Mouse (Mus musculus): ENCODE measurements around the gene Abcc10. TPM values are rescaled to one million over a fixed set of nuclear protein-coding genes. Genes with fewer than 3 reads are reported as not detected.

Gene Abcc10
- polyA plus RNA-seq, 2 experiments, result 0.94 to 1.7 TPM

DNA sequence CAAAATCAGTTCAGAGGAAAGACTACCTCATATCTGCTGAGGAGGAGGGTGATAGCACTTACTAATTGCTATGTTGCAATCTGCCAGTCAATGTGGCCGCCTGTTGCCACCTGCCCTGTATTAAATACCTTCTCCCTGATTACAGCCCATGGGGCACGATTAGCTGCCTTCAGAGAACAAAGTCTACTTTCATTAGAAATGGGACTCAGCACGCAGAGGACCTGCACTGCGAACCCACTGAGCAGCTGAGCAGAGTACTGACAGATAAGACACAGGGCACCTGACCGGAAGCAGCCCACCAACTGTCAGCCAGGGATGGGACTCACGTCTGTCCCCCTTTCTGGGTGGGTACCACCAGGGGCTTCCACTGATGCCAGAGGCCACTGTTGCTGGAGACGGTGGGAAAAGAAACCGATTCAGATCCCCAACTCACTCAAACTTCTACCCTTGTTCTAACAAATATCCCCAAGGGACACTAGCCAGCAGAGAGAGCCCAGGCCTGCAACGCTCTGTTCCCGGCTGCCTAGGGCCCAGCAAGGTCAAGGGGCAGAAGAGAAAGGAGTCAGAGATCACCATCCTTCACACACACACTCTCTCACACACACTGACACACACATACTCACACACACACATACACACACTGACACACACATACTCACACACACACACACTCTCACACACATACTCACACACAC lies 60.0 kb downstream of the Abcc10 start:
- H3K36me3 ChIP-seq (replicated peaks; ENCODE audit: control insufficient read depth, insufficient read depth, low read depth), result peaks cover 8% of the 10 kb centered on the region
- DNase-seq (ENCODE audit: low read depth in 3 of 3, low spot score in 3 of 3) (no peak), ATAC-seq (ENCODE audit: insufficient read depth) (no peak)
- H3K9ac ChIP-seq (replicated peaks), result no peak overlapping the region
- H3K27me3 ChIP-seq (ENCODE audit: control insufficient read depth, insufficient read depth, low read length), result no peaks in the 10 kb centered on the region
- H3K4me3 ChIP-seq (ENCODE audit: insufficient read depth in 1 of 2, low read depth in 2 of 2, low read length in 2 of 2), result no peak overlapping the region
- no peak overlapping the region for H3K27ac ChIP-seq
- TF ChIP-seq CTCF (IDR thresholded peaks at IDR 0.05; ENCODE audit: low read depth) (no peak), EP300 (IDR thresholded peaks at IDR 0.05; ENCODE audit: low read depth) (no peak)
- no peaks in the 10 kb centered on the region for H3K4me1 ChIP-seq (replicated peaks; ENCODE audit: control insufficient read depth in 2 of 2, insufficient read depth in 2 of 2, low read length in 1 of 2)
- H3K4me2 ChIP-seq (ENCODE audit: low read depth), result no peak overlapping the region
- 79% methylated on average over 10 of the region's 10 CpGs for WGBS (ENCODE audit: insufficient replicate concordance)
- H3K9me3 ChIP-seq (ENCODE audit: control insufficient read depth, low read length), result no peaks in the 10 kb centered on the region

- H3K9me3 ChIP-seq (ENCODE audit: control insufficient read depth, low read length), result no peaks in the 10 kb centered on the region
- H3K27me3 ChIP-seq (ENCODE audit: control insufficient read depth, insufficient read depth, low read length), result no peaks in the 10 kb centered on the region
- H3K9ac ChIP-seq (replicated peaks), result no peak overlapping the region
- DNase-seq (ENCODE audit: low read depth in 3 of 3, low spot score in 3 of 3) (no peak), ATAC-seq (ENCODE audit: insufficient read depth) (no peak)
- H3K4me3 ChIP-seq (ENCODE audit: insufficient read depth in 1 of 2, low read depth in 2 of 2, low read length in 2 of 2), result no peak overlapping the region
- no peaks in the 10 kb centered on the region for H3K4me1 ChIP-seq (replicated peaks; ENCODE audit: control insufficient read depth in 2 of 2, insufficient read depth in 2 of 2, low read length in 1 of 2)
- H3K36me3 ChIP-seq (replicated peaks; ENCODE audit: control insufficient read depth, insufficient read depth, low read depth), result peaks cover 8% of the 10 kb centered on the region
- H3K27ac ChIP-seq, result no peak overlapping the region
- no peak for TF ChIP-seq EP300 (IDR thresholded peaks at IDR 0.05; ENCODE audit: low read depth)
- TF ChIP-seq CTCF (IDR thresholded peaks at IDR 0.05; ENCODE audit: low read depth), result no peak
- H3K4me2 ChIP-seq (ENCODE audit: low read depth), result no peak overlapping the region
- whole genome bisulfite sequencing (ENCODE audit: insufficient replicate concordance), result 87% methylated on average over 7 of the region's 7 CpGs
Measured at GRCm38 (mm10) chr17:46267511-46267910, 60.6 kb downstream of the Abcc10 start.

DNA sequence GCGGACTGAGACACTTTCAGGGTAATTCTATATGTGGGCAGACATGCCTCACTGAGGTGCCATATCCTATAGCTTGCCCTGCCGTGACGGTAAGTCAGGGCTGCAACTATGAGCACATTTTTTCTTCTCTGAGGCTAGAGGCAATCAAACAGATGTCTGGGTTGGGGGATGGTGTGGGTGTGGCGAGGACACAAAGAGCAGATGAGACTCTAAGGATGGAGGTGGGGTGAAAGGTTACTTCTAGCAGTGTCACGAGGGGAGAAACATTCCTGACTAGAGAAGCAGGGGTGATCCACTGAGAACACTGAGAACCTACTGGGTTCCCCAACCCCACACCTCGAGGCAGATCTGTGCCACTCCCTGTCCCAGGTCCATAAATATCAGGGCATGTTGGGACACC lies 61.2 kb downstream of the Abcc10 start:
- no peak for DNase-seq (ENCODE audit: low read depth in 3 of 3, low spot score in 3 of 3)
- peaks cover 12% of the 10 kb centered on the region for H3K36me3 ChIP-seq (replicated peaks; ENCODE audit: control insufficient read depth, insufficient read depth, low read depth)
- 71% methylated on average over 6 of the region's 6 CpGs for WGBS (ENCODE audit: insufficient replicate concordance)

GRCm38 (mm10) chr17:46265918-46266618 lies 62.1 kb downstream of the Abcc10 start:
- no peak overlapping the region for H3K4me2 ChIP-seq (ENCODE audit: low read depth)
- H3K36me3 ChIP-seq (replicated peaks; ENCODE audit: control insufficient read depth, insufficient read depth, low read depth), result peaks cover 13% of the 10 kb centered on the region
- no peak overlapping the region for H3K9ac ChIP-seq (replicated peaks)
- H3K9me3 ChIP-seq (ENCODE audit: control insufficient read depth, low read length), result no peaks in the 10 kb centered on the region
- 30% methylated on average over 14 of the region's 14 CpGs for WGBS (ENCODE audit: insufficient replicate concordance)
- H3K27ac ChIP-seq, result no peak overlapping the region
- H3K4me1 ChIP-seq (replicated peaks; ENCODE audit: control insufficient read depth in 2 of 2, insufficient read depth in 2 of 2, low read length in 1 of 2), result no peaks in the 10 kb centered on the region
- DNase-seq (ENCODE audit: low read depth in 3 of 3, low spot score in 3 of 3) (no peak), ATAC-seq (ENCODE audit: insufficient read depth) (no peak)
- no peak overlapping the region for H3K4me3 ChIP-seq (ENCODE audit: insufficient read depth in 1 of 2, low read depth in 2 of 2, low read length in 2 of 2)
- no peaks in the 10 kb centered on the region for H3K27me3 ChIP-seq (ENCODE audit: control insufficient read depth, insufficient read depth, low read length)
- TF ChIP-seq CTCF (IDR thresholded peaks at IDR 0.05; ENCODE audit: low read depth), result peak; percentile 91
- TF ChIP-seq EP300 (IDR thresholded peaks at IDR 0.05; ENCODE audit: low read depth), result no peak

More for the DNA sequence above, 61.2 kb downstream of the Abcc10 start:
- ATAC-seq (ENCODE audit: insufficient read depth), result no peak
- Histone ChIP-seq H3K9ac (replicated peaks) (no peak overlapping the region), H3K27me3 (ENCODE audit: control insufficient read depth, insufficient read depth, low read length) (no peaks in the 10 kb centered on the region), H3K4me1 (replicated peaks; ENCODE audit: control insufficient read depth in 2 of 2, insufficient read depth in 2 of 2, low read length in 1 of 2) (no peaks in the 10 kb centered on the region), H3K4me2 (ENCODE audit: low read depth) (no peak overlapping the region), H3K4me3 (ENCODE audit: insufficient read depth in 1 of 2, low read depth in 2 of 2, low read length in 2 of 2) (no peak overlapping the region), H3K27ac (no peak overlapping the region), H3K9me3 (ENCODE audit: control insufficient read depth, low read length) (no peaks in the 10 kb centered on the region)
- TF ChIP-seq EP300 (IDR thresholded peaks at IDR 0.05; ENCODE audit: low read depth), result no peak
- no peak for TF ChIP-seq CTCF (IDR thresholded peaks at IDR 0.05; ENCODE audit: low read depth)

- ATAC-seq (ENCODE audit: insufficient read depth) (no peak), DNase-seq (ENCODE audit: low read depth in 3 of 3, low spot score in 3 of 3) (no peak)
Measured at GRCm38 (mm10) chr17:46265502-46265901, 62.6 kb downstream of the Abcc10 start.

More at GRCm38 (mm10) chr17:46265502-46265901, 62.6 kb downstream of the Abcc10 start:
- H3K4me3 ChIP-seq (ENCODE audit: insufficient read depth in 1 of 2, low read depth in 2 of 2, low read length in 2 of 2), result no peak overlapping the region
- no peak overlapping the region for H3K27ac ChIP-seq
- H3K36me3 ChIP-seq (replicated peaks; ENCODE audit: control insufficient read depth, insufficient read depth, low read depth), result peaks cover 13% of the 10 kb centered on the region
- TF ChIP-seq EP300 (IDR thresholded peaks at IDR 0.05; ENCODE audit: low read depth) (no peak), CTCF (IDR thresholded peaks at IDR 0.05; ENCODE audit: low read depth) (no peak)
- H3K4me1 ChIP-seq (replicated peaks; ENCODE audit: control insufficient read depth in 2 of 2, insufficient read depth in 2 of 2, low read length in 1 of 2), result no peaks in the 10 kb centered on the region
- no peaks in the 10 kb centered on the region for H3K27me3 ChIP-seq (ENCODE audit: control insufficient read depth, insufficient read depth, low read length)
- H3K9ac ChIP-seq (replicated peaks), result no peak overlapping the region
- H3K9me3 ChIP-seq (ENCODE audit: control insufficient read depth, low read length), result no peaks in the 10 kb centered on the region
- no peak overlapping the region for H3K4me2 ChIP-seq (ENCODE audit: low read depth)
- WGBS (ENCODE audit: insufficient replicate concordance), result 80% methylated on average over 12 of the region's 12 CpGs

All from liver, embryonic 14.5 days (tissue).